Mouse (Mus musculus) central nervous system, embryonic 18 days (tissue): ENCODE measurements around the gene Golm1. TPM values are rescaled to one million over a fixed set of nuclear protein-coding genes. Genes with fewer than 3 reads are reported as not detected.

ENCODE experiments used
- polyA plus RNA-seq: library from polyadenylated mRNA; depleted of rRNA; stranded (reverse); fragments of >200 nt; gene quantifications from 2 replicates; pipeline ENCODE4 v1.2.3, GENCODE M21; 2012; rRNA removed

The Golm1 gene
- 12.1 and 14.7 TPM in 2 replicates for polyA plus RNA-seq

DNA sequence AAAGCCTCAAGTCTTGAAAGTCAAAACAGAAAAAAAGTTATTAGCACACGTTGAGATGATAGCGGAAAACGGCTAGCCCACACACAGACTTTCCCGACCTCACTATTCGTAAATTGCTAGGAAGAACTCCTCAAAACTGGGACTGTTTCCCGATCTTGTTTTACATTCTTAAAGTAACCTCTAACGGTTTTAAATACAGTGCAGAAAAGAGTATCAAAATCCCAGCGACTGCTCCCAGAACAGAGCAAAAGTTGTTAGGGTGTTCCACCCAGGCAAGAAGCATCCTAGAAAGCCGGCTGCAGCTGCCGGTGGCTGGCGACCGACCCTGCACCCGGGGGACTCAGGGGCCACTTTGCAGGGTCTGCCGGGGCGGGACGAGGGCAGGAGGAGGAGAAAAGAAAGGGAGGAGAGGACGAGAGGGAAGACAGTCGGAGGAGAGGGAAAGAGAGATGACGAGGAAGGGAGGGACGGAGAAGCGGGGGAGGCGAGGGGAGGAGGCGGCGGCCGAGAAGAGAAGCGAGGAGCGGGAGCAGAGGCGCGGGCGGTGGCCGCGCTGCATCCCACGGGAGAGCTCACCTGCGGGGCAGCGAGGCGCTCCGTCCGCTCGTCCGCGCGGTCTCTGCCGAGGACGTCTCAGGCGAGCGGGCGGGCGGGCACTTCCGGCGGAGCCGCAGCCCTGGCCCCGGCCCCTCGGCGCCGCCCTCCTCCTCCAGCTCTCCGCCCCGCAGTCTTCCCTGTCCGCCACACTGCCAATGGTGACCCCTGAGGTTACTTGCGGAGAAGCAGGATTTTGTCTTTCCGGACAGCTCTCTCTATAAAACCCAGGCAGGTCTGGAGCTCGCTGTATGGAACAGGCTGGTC lies at the start of gene Golm1:
Gene Golm1, minus strand, starts transcription at position 661 of the 861 bp plus-strand sequence.

GRCm38 (mm10) chr13:59711984-59712383 lies 36.4 kb upstream of the Golm1 start, which contains the start of gene Spata31d1b:
Gene Spata31d1b, plus strand, starts transcription at chr13:59712284.

GRCm38 (mm10) chr13:59710230-59710629 lies 34.6 kb upstream of the Golm1 start, which contains the start of gene Spata31d1a:
Gene Spata31d1a, minus strand, starts transcription at chr13:59710330.

DNA sequence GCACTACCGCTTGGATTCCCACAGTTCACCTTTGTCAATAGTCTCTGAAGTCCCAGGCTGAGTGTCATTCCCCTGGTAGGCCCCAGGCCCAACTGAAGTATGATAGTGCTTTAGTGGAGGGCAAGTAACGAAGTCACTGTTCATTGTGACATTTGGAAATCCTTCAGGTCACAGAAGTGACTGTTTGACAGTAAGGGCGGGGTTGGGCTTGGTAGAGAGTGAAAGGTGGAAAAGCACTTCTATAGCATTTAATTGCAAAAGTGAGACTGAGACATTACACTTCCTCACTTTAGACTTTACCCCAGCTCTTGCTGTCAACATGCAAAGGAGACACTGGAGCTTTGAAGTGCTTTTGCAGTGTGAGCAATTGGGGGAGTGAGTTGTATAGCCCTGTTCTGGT lies 18.4 kb upstream of the Golm1 start, which contains the start of gene 4921517D22Rik:
Gene 4921517D22Rik, minus strand, starts transcription at position 101 of the 400 bp plus-strand sequence.

GRCm38 (mm10) chr13:59584947-59585647 lies 90.5 kb downstream of the Golm1 start, which contains the start of the genes Agtpbp1 and Naa35:
Gene Agtpbp1, minus strand, starts transcription at chr13:59585227.
Gene Naa35, plus strand, starts transcription at chr13:59585259.

Other genes starting within 250 kb of the Golm1 start
- 61.7 and 66.3 TPM in 2 replicates for gene Agtpbp1, start 90.6 kb downstream of the Golm1 start, polyA plus RNA-seq
- gene Naa35, start 90.6 kb downstream of the Golm1 start, polyA plus RNA-seq = 112 and 114 TPM in 2 replicates
- not detected in 2 replicates for gene 4921517D22Rik, start 18.3 kb upstream of the Golm1 start, polyA plus RNA-seq
- gene Spata31d1a, start 34.5 kb upstream of the Golm1 start, polyA plus RNA-seq = 0.01 and 0.03 TPM in 2 replicates
- 0.03 TPM in 2 replicates for gene Spata31d1b, start 36.5 kb upstream of the Golm1 start, polyA plus RNA-seq
- gene Spata31d1d, start 55.9 kb upstream of the Golm1 start, polyA plus RNA-seq = not detected in 2 replicates
- 0.11 and 0.23 TPM in 2 replicates for gene 1700014D04Rik, start 70.9 kb upstream of the Golm1 start, polyA plus RNA-seq
- 132 and 140 TPM in 2 replicates for gene Isca1, start 94.0 kb upstream of the Golm1 start, polyA plus RNA-seq
- gene Gm49354, start 106.4 kb upstream of the Golm1 start, polyA plus RNA-seq = 0.76 TPM in 1 of 2 replicates, not detected in the other
- gene Tut7, start 147.3 kb upstream of the Golm1 start, polyA plus RNA-seq = 34.1 and 35.5 TPM in 2 replicates